Mouse (Mus musculus): ENCODE measurements at regions not wholly inside any gene's neighbourhood (a gene's known extent, or its start where the extent isn't known, plus 50 kb on each side); places are given as distances from the start of the nearest gene placed in this dataset.

DNA sequence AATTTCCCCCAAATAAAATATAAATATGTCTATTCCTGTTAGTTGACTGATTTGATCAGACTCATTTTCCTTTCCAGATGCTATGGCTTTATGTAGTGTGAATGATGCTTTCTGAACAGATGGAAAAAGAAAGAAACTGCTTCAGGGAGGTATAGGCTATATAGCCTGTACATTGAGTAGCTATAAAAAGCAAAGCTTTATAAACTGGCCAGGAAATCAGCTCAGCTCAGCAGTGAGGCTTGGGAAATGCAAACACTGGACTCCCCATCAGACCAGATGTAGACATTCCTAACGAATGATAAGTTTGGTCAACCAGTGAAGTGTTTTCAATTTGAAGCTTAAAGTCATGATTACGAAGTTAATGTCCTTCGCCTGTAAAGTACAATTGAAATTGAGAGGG lies 805.3 kb upstream of the Intu start:
- TF ChIP-seq CTCF (IDR thresholded peaks at IDR 0.05; ENCODE audit: low read depth, low read length) (no peak), POLR2A (IDR thresholded peaks at IDR 0.05; ENCODE audit: extremely low read depth, insufficient read depth, low read length) (no peak)

Data from liver, adult 2 months (tissue).